Mouse (Mus musculus) small intestine, adult 2 months (tissue): ENCODE measurements around the gene Herc1.

Experiments used
- CTCF ChIP-seq: fragments of 200-500 bp; IDR thresholded peaks from 2 replicates; pipeline ENCODE4 v1.5.1; 2012; ENCODE audit warnings: low read depth, mild to moderate bottlenecking, control low read depth, inconsistent platforms, low read length, moderate library complexity, mixed read lengths; ENCODE audit not compliant: insufficient replicate concordance, insufficient read length; ENCODE audit errors: extremely low read depth
- POLR2A ChIP-seq: fragments of 200-500 bp; IDR thresholded peaks from 2 replicates; pipeline ENCODE4 v1.6.1; 2012; ENCODE audit warnings: low read depth, mild to moderate bottlenecking, control low read depth, inconsistent platforms, low read length, moderate library complexity

DNA sequence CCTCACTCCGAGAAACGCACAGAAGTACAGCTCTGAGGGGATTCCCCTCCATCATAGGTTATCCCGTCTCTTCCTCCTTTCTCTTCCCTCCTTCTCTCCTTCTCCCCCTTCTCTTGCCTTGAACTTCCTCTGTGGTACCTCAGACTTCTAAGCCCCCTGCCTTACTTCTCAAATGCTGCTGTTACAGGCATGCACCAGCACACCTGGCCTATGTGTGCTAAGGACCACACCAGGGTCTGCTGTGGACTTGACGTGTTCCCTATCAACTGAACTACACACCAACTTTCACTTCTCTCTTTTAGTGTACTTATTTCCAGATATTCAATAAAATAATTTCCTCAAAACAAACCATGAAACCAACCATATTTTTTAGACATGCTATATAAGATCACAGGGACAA is 192.5 kb downstream of the Herc1 start:
- TF ChIP-seq CTCF (no peak), POLR2A (no peak)
